Mouse (Mus musculus): ENCODE measurements around the gene Eloa. TPM values are rescaled to one million over a fixed set of nuclear protein-coding genes. Genes with fewer than 3 reads are reported as not detected.

Gene Eloa
- polyA plus RNA-seq, 1 experiment, result 39.8 TPM

- H3K4me3 ChIP-seq (ENCODE audit: insufficient read depth, low read length), result peak within 1 kb of the TSS; percentile 84
Observed at GRCm38 (mm10) chr4:135963457-135964193, 57.9 kb downstream of the Eloa start, which contains the start of gene Gale. Gene Gale (plus strand): TSS chr4:135963727.

GRCm38 (mm10) chr4:135962946-135963345 lies 58.6 kb downstream of the Eloa start:
- peak overlapping the region; percentile 64 for H3K4me3 ChIP-seq (ENCODE audit: insufficient read depth, low read length)
- H3K27ac ChIP-seq (ENCODE audit: insufficient read depth, low read length), result peak overlapping the region; percentile 80
- no peak for TF ChIP-seq CTCF (IDR thresholded peaks at IDR 0.05; ENCODE audit: borderline replicate concordance, insufficient read depth, low read length)
- TF ChIP-seq POLR2A (IDR thresholded peaks at IDR 0.05; ENCODE audit: low read depth, low read length), result no peak
- no peaks in the 10 kb centered on the region; the same call in 1 of the 2 replicates for H3K4me1 ChIP-seq (ENCODE audit: control insufficient read depth, insufficient read depth, low read length)

More at GRCm38 (mm10) chr4:135963457-135964193, 57.9 kb downstream of the Eloa start, which contains the start of gene Gale:
- Histone ChIP-seq H3K4me1 (ENCODE audit: control insufficient read depth, insufficient read depth, low read length) (no peaks in the 10 kb centered on the region; the same call in 1 of the 2 replicates), H3K27ac (ENCODE audit: insufficient read depth, low read length) (peak within 1 kb of the TSS; percentile 80)
- TF ChIP-seq POLR2A (IDR thresholded peaks at IDR 0.05; ENCODE audit: low read depth, low read length) (peak; percentile 88), CTCF (IDR thresholded peaks at IDR 0.05; ENCODE audit: borderline replicate concordance, insufficient read depth, low read length) (no peak)

GRCm38 (mm10) chr4:135962198-135962597 lies 59.4 kb downstream of the Eloa start:
- H3K4me3 ChIP-seq (ENCODE audit: insufficient read depth, low read length), result no peak overlapping the region
- TF ChIP-seq CTCF (IDR thresholded peaks at IDR 0.05; ENCODE audit: borderline replicate concordance, insufficient read depth, low read length), result no peak
- TF ChIP-seq POLR2A (IDR thresholded peaks at IDR 0.05; ENCODE audit: low read depth, low read length), result no peak
- H3K4me1 ChIP-seq (ENCODE audit: control insufficient read depth, insufficient read depth, low read length), result no peaks in the 10 kb centered on the region; the same call in 1 of the 2 replicates
- no peak overlapping the region for H3K27ac ChIP-seq (ENCODE audit: insufficient read depth, low read length)

- H3K27ac ChIP-seq (ENCODE audit: insufficient read depth, low read length), result no peak overlapping the region
- H3K4me1 ChIP-seq (ENCODE audit: control insufficient read depth, insufficient read depth, low read length), result no peaks in the 10 kb centered on the region; the same call in 1 of the 2 replicates
- no peak for TF ChIP-seq CTCF (IDR thresholded peaks at IDR 0.05; ENCODE audit: borderline replicate concordance, insufficient read depth, low read length)
- TF ChIP-seq POLR2A (IDR thresholded peaks at IDR 0.05; ENCODE audit: low read depth, low read length), result no peak
- H3K4me3 ChIP-seq (ENCODE audit: insufficient read depth, low read length), result no peak overlapping the region
Observed at GRCm38 (mm10) chr4:135961709-135962108, 59.9 kb downstream of the Eloa start.

- Histone ChIP-seq H3K4me1 (ENCODE audit: control insufficient read depth, insufficient read depth, low read length) (no peaks in the 10 kb centered on the region; the same call in 1 of the 2 replicates), H3K27ac (ENCODE audit: insufficient read depth, low read length) (no peak overlapping the region), H3K4me3 (ENCODE audit: insufficient read depth, low read length) (no peak overlapping the region)
- TF ChIP-seq POLR2A (IDR thresholded peaks at IDR 0.05; ENCODE audit: low read depth, low read length) (no peak), CTCF (IDR thresholded peaks at IDR 0.05; ENCODE audit: borderline replicate concordance, insufficient read depth, low read length) (peak; percentile 96)
Observed at GRCm38 (mm10) chr4:135960717-135961116, 60.8 kb downstream of the Eloa start.

- no peak overlapping the region for H3K4me3 ChIP-seq (ENCODE audit: insufficient read depth, low read length)
- H3K4me1 ChIP-seq (ENCODE audit: control insufficient read depth, insufficient read depth, low read length), result no peaks in the 10 kb centered on the region; the same call in 1 of the 2 replicates
- TF ChIP-seq CTCF (IDR thresholded peaks at IDR 0.05; ENCODE audit: borderline replicate concordance, insufficient read depth, low read length), result no peak
Observed at GRCm38 (mm10) chr4:135958354-135958753, 63.2 kb downstream of the Eloa start.

GRCm38 (mm10) chr4:135955886-135956285 lies 65.7 kb downstream of the Eloa start:
- TF ChIP-seq CTCF (IDR thresholded peaks at IDR 0.05; ENCODE audit: borderline replicate concordance, insufficient read depth, low read length) (no peak), POLR2A (IDR thresholded peaks at IDR 0.05; ENCODE audit: low read depth, low read length) (no peak)
- Histone ChIP-seq H3K27ac (ENCODE audit: insufficient read depth, low read length) (no peak overlapping the region), H3K4me3 (ENCODE audit: insufficient read depth, low read length) (no peak overlapping the region), H3K4me1 (ENCODE audit: control insufficient read depth, insufficient read depth, low read length) (no peaks in the 10 kb centered on the region)

More at GRCm38 (mm10) chr4:135958354-135958753, 63.2 kb downstream of the Eloa start:
- H3K27ac ChIP-seq (ENCODE audit: insufficient read depth, low read length), result no peak overlapping the region

- H3K4me3 ChIP-seq (ENCODE audit: insufficient read depth, low read length), result no peak overlapping the region
- H3K27ac ChIP-seq (ENCODE audit: insufficient read depth, low read length), result no peak overlapping the region
- no peak for TF ChIP-seq POLR2A (IDR thresholded peaks at IDR 0.05; ENCODE audit: low read depth, low read length)
- peak; percentile 77; the same call in 1 of the 2 replicates for TF ChIP-seq CTCF (IDR thresholded peaks at IDR 0.05; ENCODE audit: borderline replicate concordance, insufficient read depth, low read length)
- no peaks in the 10 kb centered on the region for H3K4me1 ChIP-seq (ENCODE audit: control insufficient read depth, insufficient read depth, low read length)
Observed at GRCm38 (mm10) chr4:135954241-135954640, 67.3 kb downstream of the Eloa start.

Other genes starting within 250 kb of the Eloa start
- gene Srsf10, start 166.0 kb downstream of the Eloa start, polyA plus RNA-seq (2011; ENCODE audit: insufficient read length, low read depth, missing spikeins), result 177 and 193 TPM in 2 replicates
- gene Pnrc2, start 147.9 kb downstream of the Eloa start, polyA plus RNA-seq (2011; ENCODE audit: insufficient read length, low read depth, missing spikeins), result 127 and 164 TPM in 2 replicates
- gene Cnr2, start 126.4 kb downstream of the Eloa start, polyA plus RNA-seq (2011; ENCODE audit: insufficient read length, low read depth, missing spikeins), result not detected in 2 replicates
- gene Fuca1, start 101.0 kb downstream of the Eloa start, polyA plus RNA-seq (2011; ENCODE audit: insufficient read length, low read depth, missing spikeins), result 90.2 and 92.2 TPM in 2 replicates
- 19.5 and 24.1 TPM in 2 replicates for gene Hmgcl, start 75.3 kb downstream of the Eloa start, polyA plus RNA-seq (2011; ENCODE audit: insufficient read length, low read depth, missing spikeins)
- gene Gale, start 58.0 kb downstream of the Eloa start, polyA plus RNA-seq (2011; ENCODE audit: insufficient read length, low read depth, missing spikeins), result 12.7 and 18.0 TPM in 2 replicates
- gene Lypla2, start 49.1 kb downstream of the Eloa start, polyA plus RNA-seq (2011; ENCODE audit: insufficient read length, low read depth, missing spikeins), result 31.6 and 35.5 TPM in 2 replicates
- 17.5 and 22.1 TPM in 2 replicates for gene Pithd1, start 34.5 kb downstream of the Eloa start, polyA plus RNA-seq (2011; ENCODE audit: insufficient read length, low read depth, missing spikeins)
- gene Rpl11, start 31.7 kb upstream of the Eloa start, polyA plus RNA-seq (2011; ENCODE audit: insufficient read length, low read depth, missing spikeins), result 1,040 and 1,174 TPM in 2 replicates
- gene Id3, start 121.7 kb upstream of the Eloa start, polyA plus RNA-seq (2011; ENCODE audit: insufficient read length, low read depth, missing spikeins), result 201 and 239 TPM in 2 replicates
- 0.78 and 1.1 TPM in 2 replicates for gene E2f2, start 150.6 kb upstream of the Eloa start, polyA plus RNA-seq (2011; ENCODE audit: insufficient read length, low read depth, missing spikeins)
- 7.0 and 8.5 TPM in 2 replicates for gene Asap3, start 184.6 kb upstream of the Eloa start, polyA plus RNA-seq (2011; ENCODE audit: insufficient read length, low read depth, missing spikeins)
- 13.1 and 15.6 TPM in 2 replicates for gene Tcea3, start 226.0 kb upstream of the Eloa start, polyA plus RNA-seq (2011; ENCODE audit: insufficient read length, low read depth, missing spikeins)